Comparison of ENCODE assay signal across 9 mouse cellular contexts in the genomic region with DNA sequence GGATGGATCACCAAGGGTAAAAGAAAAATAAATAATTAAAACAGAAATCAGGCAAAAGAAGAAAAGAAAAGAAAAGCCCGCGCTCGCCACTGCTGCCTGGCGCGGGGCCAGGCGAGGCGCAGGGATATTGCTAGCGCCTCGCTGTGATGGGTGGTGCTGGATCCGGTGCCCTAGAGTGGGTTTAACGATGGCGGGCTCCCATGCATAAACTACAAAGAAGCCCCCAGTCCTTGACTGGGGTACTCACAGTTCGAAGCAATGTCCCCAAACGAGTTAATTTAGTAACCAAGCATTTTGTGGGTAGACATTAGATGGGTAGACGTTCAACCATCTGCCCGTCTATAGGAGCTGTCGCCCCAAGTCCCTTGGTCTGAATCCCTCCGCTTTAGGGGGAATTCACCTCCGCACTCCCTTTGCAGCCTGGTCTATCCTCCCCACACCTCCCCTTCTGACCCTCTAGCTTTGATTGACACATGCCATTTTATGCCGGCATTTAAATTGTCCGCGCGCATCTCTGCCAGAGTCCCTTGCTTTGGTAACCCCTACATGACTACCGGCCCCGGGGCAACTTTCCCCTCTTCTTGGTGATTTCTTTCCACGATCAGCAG. TPM values are rescaled to one million over a fixed set of nuclear protein-coding genes. Genes with fewer than 3 reads are reported as not detected.
A peak's percentile ranks its signal among the peaks of the same experiment; 100 is the strongest.
DNase-seq lines count a peak whose midpoint lies in the region; ATAC-seq lines count a peak whose summit lies in the region.
"Had no signal": no experiment of that assay in that cellular context is flagged by ENCODE, and none has a peak within 500 bp of the region (broad histone marks: within the 10 kb centered on the region; RNA-seq: fewer than 3 reads in every experiment).

No protein-coding gene starts in this region.

- H3K4me2 ChIP-seq in heart, embryonic 16.5 days (ENCODE audit: low read depth, low read length) = peak overlapping the region; percentile 100
- H3K4me2 ChIP-seq in midbrain, embryonic 13.5 days (replicated peaks) = peak overlapping the region; percentile 91

- no peaks in the 10 kb centered on the region for H3K9me3 ChIP-seq in heart, embryonic 16.5 days (replicated peaks; ENCODE audit: control insufficient read depth, low read length)
- H3K9me3 ChIP-seq in midbrain, embryonic 13.5 days = no peaks in the 10 kb centered on the region

- peaks cover 46% of the 10 kb centered on the region for H3K27me3 ChIP-seq in heart, embryonic 16.5 days (ENCODE audit: control insufficient read depth, insufficient read depth, low read length)
- no peaks in the 10 kb centered on the region for H3K27me3 ChIP-seq in midbrain, embryonic 13.5 days

- under 1% methylated on average over 26 of the region's 26 CpGs for WGBS in heart, embryonic 16.5 days
- 0% methylated on average over 26 of the region's 26 CpGs for WGBS in midbrain, embryonic 13.5 days

- H3K4me3 ChIP-seq in heart, embryonic 16.5 days (ENCODE audit: low read length) = peak overlapping the region; percentile 66
- peak overlapping the region; percentile 81 for H3K4me3 ChIP-seq in midbrain, embryonic 13.5 days (replicated peaks)

- no peak overlapping the region for H3K27ac ChIP-seq in heart, embryonic 16.5 days (ENCODE audit: low read length)
- peak overlapping the region; percentile 90 for H3K27ac ChIP-seq in midbrain, embryonic 13.5 days

- H3K9ac ChIP-seq in heart, embryonic 16.5 days (ENCODE audit: low read length) = peak overlapping the region; percentile 59
- H3K9ac ChIP-seq in midbrain, embryonic 13.5 days (replicated peaks) = peak overlapping the region; percentile 81

- peaks cover 28% of the 10 kb centered on the region for H3K4me1 ChIP-seq in heart, embryonic 16.5 days (ENCODE audit: control insufficient read depth, insufficient read depth, low read length)
- H3K4me1 ChIP-seq in midbrain, embryonic 13.5 days (replicated peaks) = peaks cover 18% of the 10 kb centered on the region

- H3K36me3 ChIP-seq in heart, embryonic 16.5 days (ENCODE audit: control insufficient read depth, insufficient read depth) = no peaks in the 10 kb centered on the region
- no peaks in the 10 kb centered on the region for H3K36me3 ChIP-seq in midbrain, embryonic 13.5 days

- no peak for ATAC-seq in heart, embryonic 16.5 days (replicated peaks; ENCODE audit: extremely low read depth, insufficient read depth, low FRiP score)
- peak; percentile 34 for ATAC-seq in midbrain, embryonic 13.5 days

- peak; percentile 35 for DNase-seq in ovary, postnatal 36 days (ENCODE audit: low spot score)
- no peak for DNase-seq in ovary, adult 18-20 months (ENCODE audit: low spot score)
- peak; percentile 26 to 68 for DNase-seq in cerebellum, postnatal 4 days (ENCODE audit: low spot score in 2 of 2)
- peak; percentile 64 to 74 for DNase-seq in layer of hippocampus, postnatal 10 days (ENCODE audit: low spot score in 2 of 2)
- DNase-seq in spleen, postnatal 36 days (ENCODE audit: low spot score in 2 of 2) = no peak
- no peak for DNase-seq in thymus, postnatal 10 days (ENCODE audit: low spot score in 2 of 2)

RNA-seq across cellular contexts. Expression of a gene that starts 0.7 kb away (rescaled TPM):
- polyA plus RNA-seq in heart, embryonic 16.5 days (2015; fragmentation: Nextera tagmentation; extraction: Ambion mirVana) = 0.04 and 0.07 TPM in 2 replicates
- 100 to 1,000 TPM; 113 to 132 TPM for total RNA-seq in layer of hippocampus, postnatal 10 days (2021)
- 14.6 and 15.6 TPM in 2 replicates for polyA plus RNA-seq in midbrain, embryonic 13.5 days (2015; fragmentation: Nextera tagmentation; extraction: Ambion mirVana)
- total RNA-seq: common myeloid progenitor, adult 5-6 weeks had no signal

Comparison
In these comparisons a context has a peak if more than half of its experiments do, and no peak if none do; other contexts are left out.
1. DNase-seq: peak in ovary, postnatal 36 days (single experiment), cerebellum, postnatal 4 days (2 of 2) and layer of hippocampus, postnatal 10 days (2 of 2); none in ovary, adult 18-20 months (single experiment), spleen, postnatal 36 days (0 of 2) and thymus, postnatal 10 days (0 of 2).
2. RNA of a gene that starts 0.7 kb away (polyA plus RNA-seq): 14.6 to 15.6 TPM in midbrain, embryonic 13.5 days; 0.04 to 0.07 TPM in heart, embryonic 16.5 days; every median in the first group is over 10 times any median in the second.